Mouse (Mus musculus) erythroblast, embryonic 14.5 days (primary cell): ENCODE measurements around the gene Ten1.

Source experiments
- GATA1 ChIP-seq: IDR thresholded peaks from 2 replicates; pipeline ENCODE4 v1.6.1; 2012; ENCODE audit warnings: low read length, inconsistent platforms, mixed read lengths
- TAL1 ChIP-seq: IDR thresholded peaks from 3 replicates; pipeline ENCODE4 v1.6.1; 2012; ENCODE audit warnings: low read length, inconsistent platforms, mixed read lengths

DNA sequence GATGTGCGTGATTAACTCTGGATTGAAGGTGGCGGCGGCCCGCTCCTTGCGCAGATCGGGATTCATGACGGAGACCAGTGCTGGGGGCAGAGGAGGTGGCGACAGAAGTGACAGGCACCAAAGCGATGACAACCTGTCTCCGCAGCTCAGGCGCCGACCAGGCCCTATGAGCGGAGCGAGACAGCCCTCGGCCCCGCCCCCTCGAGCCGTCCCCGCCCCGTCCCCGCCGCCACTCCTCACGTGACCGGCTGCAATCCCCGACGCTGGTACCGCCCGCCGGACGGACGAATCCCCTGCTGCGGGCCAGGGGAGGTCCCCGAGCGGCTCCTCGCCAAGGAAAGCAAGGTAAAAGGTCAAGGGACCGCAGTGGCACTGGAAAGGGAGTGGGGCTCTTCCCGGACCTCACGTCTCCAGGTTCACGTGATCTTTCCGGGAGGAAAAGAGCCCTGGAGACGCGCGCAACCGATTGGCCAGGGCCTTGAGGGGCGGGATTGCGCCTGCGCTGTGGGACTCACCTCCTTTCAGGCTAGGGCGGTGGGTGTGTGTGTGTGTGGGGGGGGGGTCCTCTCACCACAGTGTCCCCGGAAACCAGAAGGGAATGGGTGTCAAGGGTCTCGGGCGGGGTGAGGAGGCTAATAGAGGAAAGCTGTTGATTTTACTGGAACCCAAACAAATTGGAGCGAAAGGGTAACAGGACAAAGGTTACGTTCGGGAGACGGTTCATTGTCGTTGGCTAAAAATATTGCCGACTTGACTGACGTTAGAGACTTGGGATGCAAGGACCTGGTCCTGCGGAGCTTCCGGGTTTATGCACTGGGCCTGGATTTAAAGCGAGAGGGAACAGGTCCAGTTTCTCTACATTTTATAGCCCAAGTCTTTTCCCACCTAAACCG is at the start of gene Ten1, which contains the start of gene Acox1:
- no peak for TF ChIP-seq TAL1
- TF ChIP-seq GATA1, result no peak
